Mouse (Mus musculus): ENCODE results near the gene Pcsk2. TPM values are rescaled to one million over a fixed set of nuclear protein-coding genes. Genes with fewer than 3 reads are reported as not detected.

Pcsk2 gene
- 0.04 and 0.13 TPM in 2 replicates for polyA plus RNA-seq (2015; fragmentation: Nextera tagmentation; extraction: Ambion mirVana)

DNA sequence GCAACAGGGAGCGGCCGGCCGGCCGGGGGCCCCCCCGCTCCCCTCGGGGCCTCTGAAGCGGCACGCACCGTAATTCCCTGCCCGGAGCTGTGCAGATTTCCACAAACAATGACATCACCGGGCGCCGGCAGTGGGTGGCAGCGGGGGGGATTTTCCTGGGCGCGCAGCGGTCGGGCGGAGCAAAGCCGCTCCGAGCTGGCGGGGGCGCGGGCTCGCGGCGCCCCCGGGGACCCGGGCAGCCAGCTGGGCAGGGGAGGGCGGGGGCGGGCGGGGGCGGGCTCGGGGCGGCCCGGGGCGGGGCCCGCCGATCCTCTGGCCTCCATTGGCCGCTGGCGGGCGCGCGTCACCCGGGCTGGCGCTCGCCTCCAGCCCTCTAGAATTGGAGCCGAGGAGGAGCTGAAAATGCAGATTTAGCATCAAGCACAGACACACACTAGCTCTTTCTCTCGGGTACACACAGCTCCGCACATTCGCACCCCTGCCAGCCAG is at the start of gene Pcsk2:
Pcsk2 (plus strand) TSS at position 399 of the 489 bp plus-strand sequence.
- Histone ChIP-seq H3K4me2 (peak within 1 kb of the TSS; percentile 75), H3K4me1 (replicated peaks) (peaks cover 11% of the 10 kb centered on the region), H3K4me3 (peak within 1 kb of the TSS; percentile 53), H3K9me3 (replicated peaks) (no peaks in the 10 kb centered on the region), H3K27me3 (peaks cover 53% of the 10 kb centered on the region), H3K9ac (no peak within 1 kb of the TSS), H3K27ac (no peak within 1 kb of the TSS), H3K36me3 (no peaks in the 10 kb centered on the region)
- peak; percentile 74 for ATAC-seq (replicated peaks; ENCODE audit: insufficient number of reproducible peaks, insufficient read depth, low FRiP score, low read depth)
- WGBS = under 1% methylated on average over 25 of the region's 51 CpGs

DNA sequence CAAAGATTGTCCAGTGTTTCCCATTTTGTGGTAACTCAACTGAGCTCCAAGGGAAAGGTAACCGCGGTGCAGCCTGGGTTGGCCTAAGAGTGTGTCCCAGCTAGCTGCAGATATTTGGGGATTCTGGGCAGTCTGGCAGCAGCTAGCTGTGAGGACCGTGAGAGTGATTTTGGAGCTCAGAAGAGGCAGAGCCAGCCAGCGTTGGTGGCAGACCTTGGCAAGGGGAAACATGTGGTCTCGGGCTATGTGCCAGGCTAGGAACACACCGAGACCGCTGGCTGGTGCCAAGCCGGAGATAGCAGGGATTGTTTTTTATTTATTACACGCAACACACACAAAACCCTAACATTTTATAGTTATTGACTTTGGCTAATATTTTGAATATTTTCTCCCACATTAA is 45.1 kb upstream of the Pcsk2 start:
- Histone ChIP-seq H3K4me1 (replicated peaks) (no peaks in the 10 kb centered on the region), H3K9ac (no peak overlapping the region), H3K36me3 (no peaks in the 10 kb centered on the region), H3K9me3 (replicated peaks) (no peaks in the 10 kb centered on the region), H3K4me2 (no peak overlapping the region), H3K4me3 (no peak overlapping the region), H3K27ac (no peak overlapping the region), H3K27me3 (no peaks in the 10 kb centered on the region)
- no peak for ATAC-seq (replicated peaks; ENCODE audit: insufficient number of reproducible peaks, insufficient read depth, low FRiP score, low read depth)
- 81% methylated on average over 9 of the region's 9 CpGs for WGBS

DNA sequence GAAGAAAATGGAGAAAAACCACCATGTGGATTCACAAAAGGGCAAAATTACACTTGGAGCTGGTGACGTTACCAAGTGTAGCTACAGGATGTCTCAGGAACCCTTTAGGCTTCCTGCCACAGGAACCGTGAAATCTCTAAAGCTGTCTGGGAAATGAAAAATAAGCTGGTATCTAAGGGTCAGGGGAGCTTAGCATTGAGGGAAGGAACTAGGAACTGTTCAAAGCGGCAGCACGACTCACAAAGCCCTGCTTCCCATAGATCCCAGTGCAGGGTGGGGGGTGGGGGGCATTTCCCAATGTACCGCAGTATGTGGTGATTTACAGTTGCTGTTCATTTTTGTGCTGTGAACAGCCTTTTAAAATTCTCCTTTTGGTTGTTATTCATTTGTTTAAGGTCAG is 44.2 kb upstream of the Pcsk2 start:
- no peak overlapping the region for H3K9ac ChIP-seq
- H3K4me3 ChIP-seq = no peak overlapping the region
- H3K27me3 ChIP-seq = no peaks in the 10 kb centered on the region
- no peaks in the 10 kb centered on the region for H3K4me1 ChIP-seq (replicated peaks)
- H3K4me2 ChIP-seq = no peak overlapping the region
- H3K27ac ChIP-seq = no peak overlapping the region
- H3K36me3 ChIP-seq = no peaks in the 10 kb centered on the region
- ATAC-seq (replicated peaks; ENCODE audit: insufficient number of reproducible peaks, insufficient read depth, low FRiP score, low read depth) = no peak
- H3K9me3 ChIP-seq (replicated peaks) = no peaks in the 10 kb centered on the region
- 62% methylated on average over 5 of the region's 5 CpGs for whole genome bisulfite sequencing

DNA sequence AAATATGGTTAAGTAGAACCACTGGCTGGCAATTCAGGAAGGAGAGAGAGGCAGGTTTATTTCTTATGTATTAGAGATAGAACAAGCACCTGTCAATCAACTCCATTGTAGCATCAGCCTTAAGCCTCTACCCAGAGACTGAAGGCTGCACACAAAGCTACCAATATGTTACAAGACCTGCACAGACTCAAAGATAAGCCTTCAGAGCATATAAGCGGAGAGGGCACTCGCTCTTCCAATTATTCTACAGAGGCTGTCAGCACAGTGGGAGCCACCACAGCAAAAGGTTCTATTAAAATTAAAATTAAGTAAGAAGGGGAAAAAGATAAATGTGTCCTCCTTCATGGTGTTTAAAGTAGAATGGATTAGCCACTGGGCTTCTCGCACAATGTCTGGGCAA is 43.8 kb upstream of the Pcsk2 start:
- no peak overlapping the region for H3K4me3 ChIP-seq
- H3K4me1 ChIP-seq (replicated peaks) = no peaks in the 10 kb centered on the region
- 81% methylated on average over 3 of the region's 3 CpGs for WGBS
- H3K36me3 ChIP-seq = no peaks in the 10 kb centered on the region
- no peaks in the 10 kb centered on the region for H3K9me3 ChIP-seq (replicated peaks)
- no peaks in the 10 kb centered on the region for H3K27me3 ChIP-seq
- H3K9ac ChIP-seq = no peak overlapping the region
- ATAC-seq (replicated peaks; ENCODE audit: insufficient number of reproducible peaks, insufficient read depth, low FRiP score, low read depth) = no peak
- no peak overlapping the region for H3K4me2 ChIP-seq
- H3K27ac ChIP-seq = no peak overlapping the region

DNA sequence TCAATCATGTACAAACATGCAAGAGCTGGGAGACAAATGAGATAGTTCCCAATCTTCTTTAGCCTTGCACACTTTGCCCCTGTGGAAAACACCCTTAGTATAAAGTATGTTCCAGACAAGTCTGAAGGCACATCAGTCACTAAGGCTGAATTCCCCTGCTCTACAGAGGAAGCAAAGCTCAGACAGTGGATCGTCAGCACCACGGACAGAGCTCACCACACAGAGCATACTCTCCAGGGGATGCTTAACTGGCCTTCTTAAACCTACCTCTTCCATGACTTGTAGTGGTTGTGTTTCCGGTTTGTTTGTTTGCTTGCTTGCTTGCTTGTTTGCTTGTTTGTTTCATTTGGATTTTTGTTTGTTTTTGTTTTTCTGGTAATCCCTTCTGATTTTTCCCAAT is 9.5 kb upstream of the Pcsk2 start:
- Histone ChIP-seq H3K4me3 (no peak overlapping the region), H3K9ac (no peak overlapping the region), H3K27ac (no peak overlapping the region), H3K27me3 (no peaks in the 10 kb centered on the region), H3K4me1 (replicated peaks) (no peaks in the 10 kb centered on the region), H3K4me2 (no peak overlapping the region), H3K36me3 (no peaks in the 10 kb centered on the region), H3K9me3 (replicated peaks) (no peaks in the 10 kb centered on the region)
- ATAC-seq (replicated peaks; ENCODE audit: insufficient number of reproducible peaks, insufficient read depth, low FRiP score, low read depth) = no peak
- 5% methylated on average over 3 of the region's 3 CpGs for WGBS

DNA sequence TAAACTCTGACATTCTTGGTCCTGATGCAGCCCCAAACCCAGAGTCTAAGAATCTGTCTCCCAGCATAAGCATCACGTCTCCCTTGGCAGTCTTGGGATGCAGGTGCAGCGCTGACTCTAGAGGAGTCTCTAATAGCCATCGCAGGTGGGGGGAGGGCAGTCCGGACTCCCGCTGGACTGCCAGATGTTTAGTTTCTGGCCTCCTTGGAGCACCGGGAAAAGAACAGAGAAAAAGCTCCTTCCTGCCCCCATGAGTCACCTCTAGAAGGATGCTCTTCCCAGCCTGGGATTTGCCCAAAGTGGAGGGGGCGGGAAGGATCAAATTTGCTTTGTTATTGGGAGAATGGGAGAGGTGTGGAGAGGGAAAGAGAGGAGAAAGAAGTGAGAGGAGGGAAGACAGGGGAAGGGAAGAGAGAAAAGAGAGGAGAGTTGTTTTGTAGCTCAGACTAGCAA is 631 bp upstream of the Pcsk2 start:
- Histone ChIP-seq H3K9me3 (replicated peaks) (no peaks in the 10 kb centered on the region), H3K27me3 (peaks cover 53% of the 10 kb centered on the region), H3K4me3 (peak overlapping the region; percentile 53), H3K4me2 (peak overlapping the region; percentile 75), H3K9ac (no peak overlapping the region), H3K36me3 (no peaks in the 10 kb centered on the region), H3K27ac (no peak overlapping the region), H3K4me1 (replicated peaks) (peaks cover 11% of the 10 kb centered on the region)
- WGBS = 3% methylated on average over 7 of the region's 7 CpGs
- no peak for ATAC-seq (replicated peaks; ENCODE audit: insufficient number of reproducible peaks, insufficient read depth, low FRiP score, low read depth)

DNA sequence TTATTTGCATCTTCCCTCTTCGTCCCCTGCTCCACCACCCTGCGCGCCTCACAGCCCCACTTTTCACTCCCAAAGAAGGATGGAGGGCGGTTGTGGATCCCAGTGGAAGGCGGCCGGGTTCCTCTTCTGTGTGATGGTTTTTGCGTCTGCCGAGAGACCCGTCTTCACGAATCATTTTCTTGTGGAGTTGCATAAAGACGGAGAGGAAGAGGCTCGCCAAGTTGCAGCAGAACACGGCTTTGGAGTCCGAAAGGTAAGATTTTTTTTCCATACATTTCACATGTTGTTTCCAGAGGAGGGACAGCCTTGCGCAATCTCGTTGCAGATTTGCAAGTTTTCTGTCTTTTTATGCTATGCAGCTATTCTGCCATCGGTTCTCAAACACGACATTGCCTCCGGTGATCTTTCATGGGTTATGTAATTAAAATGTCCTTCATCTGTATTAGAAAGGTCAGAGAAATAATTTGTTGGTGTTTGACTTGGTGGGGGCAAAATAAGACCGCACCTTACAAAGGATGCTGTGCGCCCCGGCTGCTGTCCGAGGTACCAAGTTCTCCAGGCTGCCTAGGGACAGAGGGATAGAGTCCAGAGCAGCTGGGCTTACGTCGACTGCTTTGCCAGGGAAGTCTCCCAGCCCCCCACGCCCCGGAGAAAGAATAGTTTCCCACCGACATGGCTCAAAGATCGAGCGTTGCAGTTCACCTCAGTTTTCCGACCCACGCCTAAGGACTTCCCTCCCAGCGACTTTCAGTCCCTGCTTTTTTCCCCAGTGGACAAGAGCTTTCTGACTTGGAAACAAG is 656 bp downstream of the Pcsk2 start:
- WGBS = 1% methylated on average over 33 of the region's 33 CpGs
- peaks cover 53% of the 10 kb centered on the region for H3K27me3 ChIP-seq
- H3K36me3 ChIP-seq = no peaks in the 10 kb centered on the region
- H3K27ac ChIP-seq = no peak overlapping the region
- no peak for ATAC-seq (replicated peaks; ENCODE audit: insufficient number of reproducible peaks, insufficient read depth, low FRiP score, low read depth)
- H3K9me3 ChIP-seq (replicated peaks) = no peaks in the 10 kb centered on the region
- peaks cover 11% of the 10 kb centered on the region for H3K4me1 ChIP-seq (replicated peaks)
- H3K4me3 ChIP-seq = peak overlapping the region; percentile 53
- H3K9ac ChIP-seq = no peak overlapping the region
- H3K4me2 ChIP-seq = peak overlapping the region; percentile 75

DNA sequence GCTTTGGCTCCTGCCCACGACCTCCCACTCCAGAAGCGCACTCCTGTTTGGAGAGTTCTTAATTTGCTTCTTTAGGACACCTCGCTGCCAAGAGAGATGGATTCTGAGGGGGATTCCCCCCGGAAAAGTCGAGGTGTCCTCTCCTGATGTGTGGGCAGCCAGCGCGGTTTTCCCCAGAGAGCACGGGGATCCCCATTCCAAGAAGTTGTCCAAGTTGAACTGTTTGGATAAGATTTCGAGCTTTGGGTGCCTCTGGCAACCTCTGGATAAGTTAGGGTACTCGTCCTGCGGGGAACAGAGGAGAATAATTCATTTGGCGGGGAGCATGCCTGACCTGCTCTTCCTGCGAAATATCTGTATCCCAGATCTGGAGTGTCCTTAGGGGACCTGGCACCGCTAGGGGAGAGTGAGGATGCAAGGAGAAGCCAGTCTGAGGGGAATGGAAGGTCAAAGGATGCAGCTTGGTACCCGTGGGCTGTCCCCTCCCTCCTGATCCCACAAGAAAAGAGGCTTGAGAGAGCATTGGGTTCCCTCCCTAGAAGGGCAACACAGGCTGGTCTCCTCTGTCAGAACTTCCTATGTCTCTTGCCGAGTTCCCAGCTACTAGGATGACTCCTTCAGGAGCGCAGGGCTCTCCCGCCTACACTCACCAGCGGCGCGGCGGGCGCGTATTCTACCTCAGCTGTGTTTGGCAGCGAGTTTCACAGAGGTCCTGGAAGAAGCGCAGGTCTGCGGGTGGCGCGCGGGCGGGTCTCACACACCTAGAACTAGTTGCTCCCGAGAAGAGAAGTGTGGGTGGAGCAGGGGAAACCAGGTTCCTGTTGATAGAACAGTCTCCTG is 1.5 kb downstream of the Pcsk2 start:
- Histone ChIP-seq H3K9me3 (replicated peaks) (no peaks in the 10 kb centered on the region), H3K4me2 (no peak overlapping the region), H3K4me1 (replicated peaks) (peaks cover 11% of the 10 kb centered on the region), H3K36me3 (no peaks in the 10 kb centered on the region), H3K27me3 (peaks cover 53% of the 10 kb centered on the region), H3K27ac (no peak overlapping the region), H3K9ac (no peak overlapping the region), H3K4me3 (no peak overlapping the region)
- ATAC-seq (replicated peaks; ENCODE audit: insufficient number of reproducible peaks, insufficient read depth, low FRiP score, low read depth) = no peak
- WGBS = 3% methylated on average over 32 of the region's 32 CpGs

DNA sequence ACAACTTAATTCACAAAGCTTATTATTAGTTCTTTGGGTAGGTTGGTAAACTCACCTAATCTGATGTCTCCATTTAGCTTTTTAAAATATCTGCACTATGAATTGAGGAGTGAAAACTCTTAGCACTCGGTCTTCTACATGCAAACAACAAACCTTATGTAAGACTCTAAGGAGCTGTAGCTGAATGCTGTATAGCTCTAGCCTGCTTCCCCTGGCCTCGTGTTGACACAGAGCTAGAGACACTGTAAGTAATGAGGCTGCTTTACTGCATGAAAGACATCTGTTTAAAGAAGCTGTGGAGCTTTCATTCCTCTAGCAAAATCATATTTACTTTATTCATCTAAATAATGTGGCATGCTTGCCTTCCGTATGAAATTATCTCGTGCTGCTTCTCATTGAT is 14.4 kb downstream of the Pcsk2 start:
- WGBS = 68% methylated on average over 4 of the region's 4 CpGs
- Histone ChIP-seq H3K27ac (no peak overlapping the region), H3K4me3 (no peak overlapping the region), H3K4me1 (replicated peaks) (no peaks in the 10 kb centered on the region), H3K9ac (no peak overlapping the region), H3K36me3 (no peaks in the 10 kb centered on the region), H3K9me3 (replicated peaks) (no peaks in the 10 kb centered on the region), H3K27me3 (no peaks in the 10 kb centered on the region), H3K4me2 (no peak overlapping the region)
- no peak for ATAC-seq (replicated peaks; ENCODE audit: insufficient number of reproducible peaks, insufficient read depth, low FRiP score, low read depth)

DNA sequence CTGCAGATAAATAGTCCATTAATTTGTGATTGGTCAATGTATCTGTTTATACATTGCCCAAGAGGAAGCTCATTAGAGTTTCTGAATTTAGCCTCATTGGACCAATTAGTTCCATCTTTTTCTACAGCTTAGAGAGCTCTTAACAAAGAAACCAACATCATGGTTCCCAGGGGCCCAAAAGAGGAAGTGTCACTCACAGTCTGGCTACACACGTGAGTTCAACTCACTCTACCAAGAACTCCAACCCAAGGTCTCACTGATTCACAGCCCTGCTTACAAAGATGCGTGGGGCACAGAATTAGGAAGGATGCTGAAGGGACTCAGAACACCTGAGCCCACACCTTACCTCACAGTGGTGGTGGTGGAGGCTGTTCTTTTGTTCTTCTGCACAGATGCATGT is 19.1 kb downstream of the Pcsk2 start:
- H3K9ac ChIP-seq = no peak overlapping the region
- no peak overlapping the region for H3K4me2 ChIP-seq
- no peaks in the 10 kb centered on the region for H3K27me3 ChIP-seq
- H3K36me3 ChIP-seq = no peaks in the 10 kb centered on the region
- 56% methylated on average over 2 of the region's 2 CpGs for WGBS
- H3K27ac ChIP-seq = no peak overlapping the region
- H3K9me3 ChIP-seq (replicated peaks) = no peaks in the 10 kb centered on the region
- no peak for ATAC-seq (replicated peaks; ENCODE audit: insufficient number of reproducible peaks, insufficient read depth, low FRiP score, low read depth)
- no peak overlapping the region for H3K4me3 ChIP-seq
- H3K4me1 ChIP-seq (replicated peaks) = no peaks in the 10 kb centered on the region

DNA sequence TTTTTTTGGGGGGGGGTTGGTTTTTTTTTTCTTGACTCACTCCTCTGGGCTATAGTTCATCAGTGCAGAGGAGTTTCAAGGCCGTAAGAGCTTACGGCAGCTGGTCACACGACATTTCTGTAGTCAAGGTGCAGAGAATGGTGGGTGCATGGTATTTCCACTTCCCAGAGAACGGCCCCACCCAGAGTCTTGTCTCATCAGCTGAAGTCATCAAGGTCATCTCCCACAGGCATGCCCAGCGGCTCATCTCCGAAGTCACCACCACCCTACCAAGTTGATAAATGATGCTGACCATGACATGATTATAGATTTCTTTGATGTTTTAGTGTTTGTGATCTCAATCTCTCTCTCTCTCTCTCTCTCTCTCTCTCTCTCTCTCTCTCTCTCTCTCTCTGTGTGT is 20.0 kb downstream of the Pcsk2 start:
- ATAC-seq (replicated peaks; ENCODE audit: insufficient number of reproducible peaks, insufficient read depth, low FRiP score, low read depth) = no peak
- Histone ChIP-seq H3K36me3 (no peaks in the 10 kb centered on the region), H3K4me3 (no peak overlapping the region), H3K27ac (no peak overlapping the region), H3K4me1 (replicated peaks) (no peaks in the 10 kb centered on the region), H3K9ac (no peak overlapping the region), H3K27me3 (no peaks in the 10 kb centered on the region), H3K9me3 (replicated peaks) (no peaks in the 10 kb centered on the region), H3K4me2 (no peak overlapping the region)
- 80% methylated on average over 6 of the region's 6 CpGs for WGBS
